Mouse (Mus musculus) kidney, postnatal 14 days (tissue): ENCODE data around the gene Clspn.
"Not testable (repeated sequence)": the region's sequence is repeated elsewhere in the genome, so short reads cannot be mapped to it uniquely, and the experiment has no call there.

Experiments used
- DNase-seq: peaks from one replicate; pipeline ENCODE4 v3.0.0; 2022; ENCODE audit warnings: mixed read lengths

The Clspn gene

GRCm38 (mm10) chr4:126556809-126557711 lies at the start of gene Clspn:
Gene Clspn (plus strand): TSS chr4:126556935.
- peak; percentile 92 for DNase-seq

- DNase-seq = no peak
These were observed 48.4 kb upstream of the Clspn start for GRCm38 (mm10) chr4:126508110-126508899.

GRCm38 (mm10) chr4:126509072-126509471 lies 47.7 kb upstream of the Clspn start:
- DNase-seq = no peak

- DNase-seq = no peak
These were observed 45.7 kb upstream of the Clspn start for GRCm38 (mm10) chr4:126511013-126511412.

- DNase-seq = no peak
These were observed 44.2 kb upstream of the Clspn start for GRCm38 (mm10) chr4:126512308-126513066.

GRCm38 (mm10) chr4:126526164-126526563 lies 30.6 kb upstream of the Clspn start:
- DNase-seq = no peak

GRCm38 (mm10) chr4:126526828-126527227 lies 29.9 kb upstream of the Clspn start:
- no peak for DNase-seq

- no peak for DNase-seq
These were observed 24.4 kb upstream of the Clspn start for GRCm38 (mm10) chr4:126532292-126532691.

GRCm38 (mm10) chr4:126532827-126533728 lies 23.7 kb upstream of the Clspn start, which contains the start of gene Ago4:
Gene Ago4 (minus strand): TSS chr4:126533472.
- DNase-seq = peak; percentile 85

- DNase-seq = no peak
These were observed 23.0 kb upstream of the Clspn start for GRCm38 (mm10) chr4:126533729-126534070.

- DNase-seq = not testable (repeated sequence)
These were observed 21.1 kb upstream of the Clspn start for GRCm38 (mm10) chr4:126535631-126536030.

GRCm38 (mm10) chr4:126536865-126537264 lies 19.9 kb upstream of the Clspn start:
- DNase-seq = no peak

GRCm38 (mm10) chr4:126540487-126541071 lies 16.2 kb upstream of the Clspn start:
- no peak for DNase-seq

GRCm38 (mm10) chr4:126542838-126543237 lies 13.9 kb upstream of the Clspn start:
- DNase-seq = no peak

GRCm38 (mm10) chr4:126545016-126545415 lies 11.7 kb upstream of the Clspn start:
- DNase-seq = no peak

GRCm38 (mm10) chr4:126545703-126546102 lies 11.0 kb upstream of the Clspn start:
- DNase-seq = no peak

GRCm38 (mm10) chr4:126546183-126546582 lies 10.6 kb upstream of the Clspn start:
- no peak for DNase-seq

- DNase-seq = no peak
These were observed 4.6 kb upstream of the Clspn start for GRCm38 (mm10) chr4:126552136-126552535.

- DNase-seq = no peak
These were observed 3.6 kb upstream of the Clspn start for GRCm38 (mm10) chr4:126553105-126553504.

GRCm38 (mm10) chr4:126553685-126554084 lies 3.0 kb upstream of the Clspn start:
- DNase-seq = no peak

GRCm38 (mm10) chr4:126554462-126554861 lies 2.3 kb upstream of the Clspn start:
- peak; percentile 14 for DNase-seq

- DNase-seq = no peak
These were observed 7.1 kb downstream of the Clspn start for GRCm38 (mm10) chr4:126563798-126564197.
